Comparison of ENCODE assay signal across 16 mouse cellular contexts in genomic region chr4:142639340-142639733, GRCm38 (mm10).
DNase-seq lines count a peak whose midpoint lies in the region; ATAC-seq and TF ChIP-seq lines count a peak whose summit lies in the region.
"Had no signal": no experiment of that assay in that cellular context is flagged by ENCODE, and none has a peak within 500 bp of the region (broad histone marks: within the 10 kb centered on the region; RNA-seq: fewer than 3 reads in every experiment).

No protein-coding gene starts in this region.

- TF ChIP-seq CTCF in midbrain, postnatal 0 days (IDR thresholded peaks at IDR 0.05) = no peak

- no peak overlapping the region for H3K4me3 ChIP-seq in midbrain, embryonic 10.5 days
- no peak overlapping the region for H3K4me3 ChIP-seq in midbrain, postnatal 0 days (ENCODE audit: low read depth, low read length)
- no peak overlapping the region for H3K4me3 ChIP-seq in forebrain, embryonic 13.5 days
- H3K4me3 ChIP-seq in midbrain, embryonic 11.5 days (ENCODE audit: low read depth, low read length) = no peak overlapping the region
- no peak overlapping the region for H3K4me3 ChIP-seq in stomach, embryonic 15.5 days (replicated peaks)
- no peak overlapping the region for H3K4me3 ChIP-seq in liver, embryonic 11.5 days (ENCODE audit: low read depth, low read length)
- H3K4me3 ChIP-seq: heart, embryonic 12.5 days; hindbrain, embryonic 15.5 days; left cerebral cortex, adult 2 months had no signal

- no peak for DNase-seq in midbrain, embryonic 10.5 days (ENCODE audit: low spot score)
- no peak for DNase-seq in midbrain, postnatal 0 days (ENCODE audit: low spot score)
- peak; percentile 86 for DNase-seq in midbrain, embryonic 11.5 days (ENCODE audit: low spot score, missing footprints)
- DNase-seq in heart, postnatal 4 days = no peak
- DNase-seq in liver, embryonic 11.5 days (ENCODE audit: low spot score) = no peak
- DNase-seq in layer of hippocampus, adult 11-12 months (ENCODE audit: low spot score) = no peak
- DNase-seq: adrenal gland, postnatal 14 days; gastrocnemius, postnatal 14 days; kidney, adult 2 months; lung, adult 18-20 months; right cerebral cortex, postnatal 14 days had no signal

- H3K9ac ChIP-seq in midbrain, postnatal 0 days (replicated peaks; ENCODE audit: low read length, poor library complexity, severe bottlenecking) = no peak overlapping the region
- peak overlapping the region; percentile 54 for H3K9ac ChIP-seq in forebrain, embryonic 13.5 days
- peak overlapping the region; percentile 18; the same call in 1 of the 2 replicates for H3K9ac ChIP-seq in midbrain, embryonic 11.5 days (ENCODE audit: low read length)
- no peak overlapping the region for H3K9ac ChIP-seq in stomach, embryonic 15.5 days
- H3K9ac ChIP-seq in liver, embryonic 11.5 days (ENCODE audit: low read depth, low read length) = no peak overlapping the region
- H3K9ac ChIP-seq: heart, embryonic 12.5 days; hindbrain, embryonic 15.5 days had no signal

- WGBS in midbrain, embryonic 10.5 days = 78% methylated on average over 9 of the region's 9 CpGs
- 45% methylated on average over 9 of the region's 9 CpGs for WGBS in midbrain, postnatal 0 days
- WGBS in forebrain, embryonic 13.5 days = 25% methylated on average over 9 of the region's 9 CpGs
- 67% methylated on average over 9 of the region's 9 CpGs for WGBS in midbrain, embryonic 11.5 days
- 78% methylated on average over 9 of the region's 9 CpGs for WGBS in stomach, embryonic 15.5 days
- 78% methylated on average over 9 of the region's 9 CpGs for WGBS in liver, embryonic 11.5 days

- no peak overlapping the region for H3K4me2 ChIP-seq in midbrain, postnatal 0 days (ENCODE audit: low read depth, low read length, poor library complexity, severe bottlenecking)
- H3K4me2 ChIP-seq in forebrain, embryonic 13.5 days = peak overlapping the region; percentile 46
- H3K4me2 ChIP-seq in midbrain, embryonic 11.5 days = no peak overlapping the region
- no peak overlapping the region for H3K4me2 ChIP-seq in stomach, embryonic 15.5 days
- no peak overlapping the region for H3K4me2 ChIP-seq in liver, embryonic 11.5 days
- H3K4me2 ChIP-seq: heart, embryonic 12.5 days; hindbrain, embryonic 15.5 days had no signal

- H3K9me3 ChIP-seq in midbrain, embryonic 10.5 days (replicated peaks) = no peaks in the 10 kb centered on the region
- no peaks in the 10 kb centered on the region for H3K9me3 ChIP-seq in midbrain, postnatal 0 days (ENCODE audit: low read length)
- H3K9me3 ChIP-seq in forebrain, embryonic 13.5 days (replicated peaks) = no peaks in the 10 kb centered on the region
- no peaks in the 10 kb centered on the region for H3K9me3 ChIP-seq in midbrain, embryonic 11.5 days (ENCODE audit: control insufficient read depth, low read length)
- no peaks in the 10 kb centered on the region for H3K9me3 ChIP-seq in stomach, embryonic 15.5 days
- no peaks in the 10 kb centered on the region for H3K9me3 ChIP-seq in liver, embryonic 11.5 days (ENCODE audit: control insufficient read depth, low read length)
- H3K9me3 ChIP-seq: heart, embryonic 12.5 days; hindbrain, embryonic 15.5 days had no signal

- no peak for ATAC-seq in midbrain, postnatal 0 days (ENCODE audit: low FRiP score)
- ATAC-seq in forebrain, embryonic 13.5 days = peak; percentile 61; the same call in 1 of the 2 replicates
- ATAC-seq in midbrain, embryonic 11.5 days (ENCODE audit: low FRiP score) = no peak
- no peak for ATAC-seq in stomach, embryonic 15.5 days (ENCODE audit: insufficient read depth, low FRiP score, low read depth)
- ATAC-seq in liver, embryonic 11.5 days (replicated peaks; ENCODE audit: low FRiP score) = no peak

- H3K27me3 ChIP-seq in midbrain, embryonic 10.5 days (ENCODE audit: low read depth, poor library complexity, severe bottlenecking) = no peaks in the 10 kb centered on the region
- no peaks in the 10 kb centered on the region for H3K27me3 ChIP-seq in midbrain, postnatal 0 days (ENCODE audit: insufficient read depth, low read length)
- H3K27me3 ChIP-seq in forebrain, embryonic 13.5 days = no peaks in the 10 kb centered on the region; the same call in 1 of the 2 replicates
- H3K27me3 ChIP-seq in midbrain, embryonic 11.5 days (ENCODE audit: control insufficient read depth, insufficient read depth, low read length) = no peaks in the 10 kb centered on the region
- no peaks in the 10 kb centered on the region for H3K27me3 ChIP-seq in stomach, embryonic 15.5 days (replicated peaks)
- no peaks in the 10 kb centered on the region for H3K27me3 ChIP-seq in liver, embryonic 11.5 days (replicated peaks; ENCODE audit: control insufficient read depth, insufficient read depth, low read length)
- H3K27me3 ChIP-seq: heart, embryonic 12.5 days; hindbrain, embryonic 15.5 days had no signal

- peak overlapping the region; percentile 65 for H3K27ac ChIP-seq in midbrain, embryonic 10.5 days (replicated peaks)
- no peak overlapping the region for H3K27ac ChIP-seq in midbrain, postnatal 0 days (ENCODE audit: low read depth, low read length)
- peak overlapping the region; percentile 74 for H3K27ac ChIP-seq in forebrain, embryonic 13.5 days
- H3K27ac ChIP-seq in midbrain, embryonic 11.5 days (ENCODE audit: low read depth, low read length) = no peak overlapping the region
- peak overlapping the region; percentile 31; the same call in 1 of the 2 replicates for H3K27ac ChIP-seq in stomach, embryonic 15.5 days
- H3K27ac ChIP-seq in liver, embryonic 11.5 days (ENCODE audit: low read depth, low read length) = no peak overlapping the region
- H3K27ac ChIP-seq: hindbrain, embryonic 15.5 days; left cerebral cortex, adult 2 months had no signal

- peaks cover 16% of the 10 kb centered on the region for H3K4me1 ChIP-seq in midbrain, embryonic 10.5 days
- H3K4me1 ChIP-seq in midbrain, postnatal 0 days (ENCODE audit: insufficient read depth, low read length) = peaks cover 12% of the 10 kb centered on the region; the same call in 1 of the 2 replicates
- peaks cover 24% of the 10 kb centered on the region for H3K4me1 ChIP-seq in forebrain, embryonic 13.5 days
- H3K4me1 ChIP-seq in midbrain, embryonic 11.5 days (ENCODE audit: control insufficient read depth, insufficient read depth, low read length) = peaks cover 6% of the 10 kb centered on the region
- H3K4me1 ChIP-seq in stomach, embryonic 15.5 days = no peaks in the 10 kb centered on the region
- no peaks in the 10 kb centered on the region for H3K4me1 ChIP-seq in liver, embryonic 11.5 days (replicated peaks; ENCODE audit: control insufficient read depth, insufficient read depth, low read length)

- no peaks in the 10 kb centered on the region for H3K36me3 ChIP-seq in midbrain, embryonic 10.5 days
- H3K36me3 ChIP-seq in midbrain, postnatal 0 days (ENCODE audit: insufficient read depth, low read length) = no peaks in the 10 kb centered on the region
- H3K36me3 ChIP-seq in forebrain, embryonic 13.5 days (ENCODE audit: poor library complexity, severe bottlenecking) = no peaks in the 10 kb centered on the region
- H3K36me3 ChIP-seq in midbrain, embryonic 11.5 days (ENCODE audit: control insufficient read depth, insufficient read depth, low read length) = no peaks in the 10 kb centered on the region
- H3K36me3 ChIP-seq in stomach, embryonic 15.5 days = no peaks in the 10 kb centered on the region
- H3K36me3 ChIP-seq in liver, embryonic 11.5 days (ENCODE audit: control insufficient read depth, insufficient read depth, low read length) = no peaks in the 10 kb centered on the region
- H3K36me3 ChIP-seq: heart, embryonic 12.5 days; hindbrain, embryonic 15.5 days had no signal

Comparison
In these comparisons a context has a peak if more than half of its experiments do, and no peak if none do; other contexts are left out.
1. H3K27ac ChIP-seq: peak in midbrain, embryonic 10.5 days (single experiment), forebrain, embryonic 13.5 days (single experiment) and stomach, embryonic 15.5 days (single experiment); none in midbrain, postnatal 0 days (single experiment), midbrain, embryonic 11.5 days (single experiment) and liver, embryonic 11.5 days (single experiment).
2. H3K9ac ChIP-seq: peak in forebrain, embryonic 13.5 days (single experiment) and midbrain, embryonic 11.5 days (single experiment); none in midbrain, postnatal 0 days (single experiment), stomach, embryonic 15.5 days (single experiment) and liver, embryonic 11.5 days (single experiment).